1 mouse cellular context compared by ENCODE assay signal in genomic region chr9:92252718-92253117, GRCm38 (mm10).
TF ChIP-seq lines count a peak whose summit lies in the region.

No protein-coding gene starts in this region.

TF ChIP-seq in myocyte, 11 proteins besides CTCF, POLR2A, EP300 and RAD21:
- no peak for TF ChIP-seq E2F4 (IDR thresholded peaks at IDR 0.05; ENCODE audit: insufficient read depth)
- no peak for TF ChIP-seq CEBPB (IDR thresholded peaks at IDR 0.05; ENCODE audit: insufficient read depth, poor library complexity, severe bottlenecking)
- no peak for TF ChIP-seq TCF12 (IDR thresholded peaks at IDR 0.05; ENCODE audit: insufficient read depth, poor library complexity, severe bottlenecking)
- no peak for TF ChIP-seq MYOG (IDR thresholded peaks at IDR 0.05; ENCODE audit: control insufficient read depth in 1 of 3, insufficient read depth in 1 of 3, insufficient read length in 2 of 3, low read depth in 2 of 3)
- no peak for TF ChIP-seq USF1 (IDR thresholded peaks at IDR 0.05; ENCODE audit: low read depth)
- no peak for TF ChIP-seq POLR2AphosphoS2 (IDR thresholded peaks at IDR 0.05; ENCODE audit: insufficient read length, low read depth)
- no peak for TF ChIP-seq SRF (IDR thresholded peaks at IDR 0.05; ENCODE audit: control insufficient read depth, insufficient read length, low read depth)
- no peak for TF ChIP-seq REST (IDR thresholded peaks at IDR 0.05; ENCODE audit: insufficient read depth, insufficient read length)
- no peak for TF ChIP-seq MYOD1 (IDR thresholded peaks at IDR 0.05; ENCODE audit: control insufficient read depth in 1 of 3, insufficient read length in 2 of 3, low read depth in 2 of 3)
- no peak for TF ChIP-seq TCF3 (IDR thresholded peaks at IDR 0.05; ENCODE audit: insufficient read length, low read depth)
- TF ChIP-seq MAX (IDR thresholded peaks at IDR 0.05; ENCODE audit: low read depth), result no peak
